Mouse (Mus musculus): ENCODE data around the gene Arhgef5. TPM values are rescaled to one million over a fixed set of nuclear protein-coding genes. Genes with fewer than 3 reads are reported as not detected.
"Not testable (repeated sequence)": the region's sequence is repeated elsewhere in the genome, so short reads cannot be mapped to it uniquely, and the experiment has no call there.

Arhgef5 gene
- 31.2 and 36.5 TPM in 2 replicates for polyA plus RNA-seq (2012; rRNA removed)

DNA sequence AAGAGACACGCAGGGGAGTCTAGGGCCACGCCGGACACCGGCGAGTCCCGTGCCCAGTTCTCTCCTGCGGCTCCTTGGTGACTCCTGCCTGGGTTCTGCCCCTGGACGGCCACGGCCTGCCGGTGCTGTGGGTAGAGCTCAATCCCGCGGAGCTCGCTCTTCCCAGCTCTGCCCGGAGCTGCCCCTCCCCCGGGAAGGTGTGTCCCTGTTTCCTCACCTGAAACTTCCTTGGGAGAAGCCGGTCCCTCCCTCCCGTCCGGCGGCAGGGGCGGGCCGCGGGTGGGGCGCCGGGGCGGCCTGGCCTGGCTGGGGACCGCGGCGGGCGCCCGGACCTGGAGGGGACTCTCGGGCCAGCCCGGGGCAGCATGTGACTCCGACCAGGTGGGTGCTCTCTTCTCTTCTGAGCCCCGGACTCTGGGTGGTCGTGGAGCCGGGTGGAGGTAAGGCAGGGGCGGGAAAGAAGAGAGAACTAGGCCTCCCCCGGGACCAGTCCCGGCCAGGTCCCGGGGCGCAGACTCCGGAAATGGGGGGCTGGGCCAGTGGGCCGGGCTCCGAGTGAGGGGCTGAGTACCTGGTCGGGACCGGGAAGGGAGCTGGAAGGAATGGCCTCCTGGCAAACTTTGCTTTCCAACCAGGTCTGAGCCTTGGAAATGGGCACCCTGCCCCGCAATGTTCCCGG, at the start of gene Arhgef5:
Arhgef5 (plus strand) TSS at position 220 of the 679 bp plus-strand sequence.
- no peak for DNase-seq (ENCODE audit: low read depth)

DNA sequence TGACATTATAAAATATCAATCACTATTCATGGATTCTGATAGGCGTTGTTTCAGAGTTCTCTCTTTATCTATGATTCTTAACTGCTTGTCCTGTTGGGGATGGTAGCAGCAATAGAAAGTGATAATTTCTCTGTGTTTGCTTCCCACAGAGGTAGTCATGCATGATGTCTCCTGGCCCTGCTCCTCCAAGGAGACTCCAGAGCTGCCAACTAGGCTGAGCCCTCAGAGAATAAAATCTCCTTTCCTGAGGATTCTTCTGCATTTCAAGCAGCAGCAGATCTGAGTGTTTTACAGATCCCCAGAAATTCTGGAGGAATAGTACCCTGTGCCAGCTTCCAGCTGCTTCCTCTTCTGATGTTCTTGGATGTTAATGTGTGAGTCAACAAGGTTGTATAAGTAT, 34.1 kb upstream of the Arhgef5 start, which contains the start of gene Olfr47:
Olfr47 (plus strand) TSS at position 275 of the 400 bp plus-strand sequence.
- not testable (repeated sequence) for DNase-seq (ENCODE audit: low read depth)

DNA sequence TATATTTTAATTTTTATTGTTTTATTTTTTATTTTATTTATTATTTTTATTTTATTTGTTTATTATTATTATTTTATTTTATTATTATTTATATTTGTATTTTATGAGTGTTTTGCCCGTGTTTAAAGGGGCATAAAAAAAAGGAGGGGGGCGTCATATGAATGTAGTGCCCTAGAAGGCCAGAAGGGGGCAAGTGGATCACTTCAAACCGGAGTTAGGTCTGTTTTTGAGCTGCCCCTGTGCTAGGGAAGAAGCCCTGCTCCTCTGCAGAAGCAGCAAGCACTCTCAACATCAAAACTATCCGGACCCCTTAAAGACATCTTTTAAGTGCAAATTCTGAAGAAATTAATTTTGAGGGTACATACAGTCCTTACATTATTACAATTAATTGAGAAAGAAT, 23.3 kb upstream of the Arhgef5 start:
- no peak for DNase-seq (ENCODE audit: low read depth)

DNA sequence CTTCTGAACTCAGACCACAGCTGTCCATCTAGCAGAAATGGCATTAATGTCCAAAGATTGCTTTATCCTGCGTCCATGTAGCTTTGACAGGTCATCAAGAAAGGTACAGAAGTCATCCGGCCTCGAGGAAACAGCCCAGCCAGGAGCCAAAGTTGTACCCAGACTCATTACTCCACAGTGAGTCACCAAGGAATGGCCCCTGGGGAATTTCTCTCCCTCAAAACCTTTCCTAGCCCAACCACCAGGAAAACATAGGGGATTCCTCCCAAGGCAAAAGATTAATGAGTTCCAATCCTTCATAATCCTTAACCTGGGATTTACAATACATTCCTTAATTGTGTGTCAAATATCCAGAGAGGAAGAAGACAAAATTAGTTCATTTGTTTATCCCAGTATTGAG, 18.0 kb upstream of the Arhgef5 start:
- DNase-seq (ENCODE audit: low read depth), result no peak

DNA sequence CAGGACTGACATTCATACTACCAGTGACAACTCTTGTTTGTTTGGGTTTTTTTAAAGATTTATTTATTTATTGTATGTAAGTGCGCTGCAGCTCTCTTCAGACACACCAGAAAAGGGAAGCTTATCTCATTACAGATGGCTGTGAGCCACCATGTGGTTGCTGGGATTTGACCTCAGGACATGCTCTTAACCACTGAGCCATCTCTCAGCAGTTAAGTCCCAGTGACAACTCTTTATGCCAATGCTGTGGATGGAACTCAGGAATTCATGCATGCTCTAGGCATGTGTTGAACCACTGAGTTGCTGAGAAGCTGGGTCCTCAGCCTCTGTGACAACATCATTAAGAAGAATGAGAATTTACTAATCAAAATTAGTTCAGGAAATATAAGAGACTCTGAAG, 12.4 kb upstream of the Arhgef5 start:
- DNase-seq (ENCODE audit: low read depth), result no peak

DNA sequence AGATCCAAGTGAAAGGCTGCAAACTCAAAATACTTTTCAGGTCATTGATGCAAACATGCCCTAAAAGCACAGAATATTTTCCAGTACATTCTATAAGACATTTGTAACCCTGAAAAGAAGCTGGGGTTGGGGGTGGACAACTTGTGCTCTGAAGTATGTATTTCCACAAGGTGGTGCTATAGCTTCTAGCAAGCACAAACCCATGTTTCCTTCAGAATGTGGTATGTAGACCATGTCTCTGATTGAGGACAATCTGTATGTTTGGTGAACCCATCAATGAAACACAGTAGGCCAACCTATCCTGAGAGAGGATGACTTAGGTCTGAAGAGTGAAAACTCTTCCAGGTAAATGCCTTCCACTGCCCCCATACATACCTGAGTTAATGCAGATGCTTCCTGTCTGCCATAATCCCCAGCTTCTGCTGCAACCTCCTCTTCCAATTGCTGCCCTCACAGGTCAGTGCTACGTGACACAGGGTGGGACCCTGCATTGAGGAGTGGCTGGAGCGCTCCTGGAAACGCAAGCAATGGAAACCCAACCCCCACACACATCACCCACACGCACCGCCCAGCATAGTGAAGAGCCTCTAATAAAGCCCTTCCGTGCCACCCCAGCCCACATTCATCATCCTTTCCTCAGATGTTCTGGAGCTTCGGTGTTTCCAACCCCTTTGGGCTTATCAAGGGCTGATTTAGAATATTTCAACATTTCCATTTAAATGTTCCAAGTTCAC, 11.0 kb upstream of the Arhgef5 start:
- no peak for DNase-seq (ENCODE audit: low read depth)

DNA sequence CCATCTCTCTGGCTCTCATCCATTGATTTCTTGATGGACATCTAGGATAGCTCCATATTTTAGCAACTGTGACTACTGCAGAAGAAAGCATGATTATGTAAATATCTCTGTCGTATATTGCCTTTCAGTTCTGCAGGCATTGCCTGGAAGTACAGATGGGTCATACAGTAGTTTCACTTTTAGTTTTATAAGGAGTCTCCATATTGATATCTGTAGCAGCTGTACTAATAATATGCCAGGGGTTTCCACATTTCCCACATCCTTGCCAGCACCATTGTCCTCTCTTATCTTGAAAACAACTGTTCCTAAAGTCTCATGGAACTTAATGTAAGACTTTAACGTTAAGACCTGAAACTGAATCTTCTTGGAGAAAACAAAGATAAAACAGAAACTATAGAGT, 4.6 kb upstream of the Arhgef5 start:
- DNase-seq (ENCODE audit: low read depth), result no peak

DNA sequence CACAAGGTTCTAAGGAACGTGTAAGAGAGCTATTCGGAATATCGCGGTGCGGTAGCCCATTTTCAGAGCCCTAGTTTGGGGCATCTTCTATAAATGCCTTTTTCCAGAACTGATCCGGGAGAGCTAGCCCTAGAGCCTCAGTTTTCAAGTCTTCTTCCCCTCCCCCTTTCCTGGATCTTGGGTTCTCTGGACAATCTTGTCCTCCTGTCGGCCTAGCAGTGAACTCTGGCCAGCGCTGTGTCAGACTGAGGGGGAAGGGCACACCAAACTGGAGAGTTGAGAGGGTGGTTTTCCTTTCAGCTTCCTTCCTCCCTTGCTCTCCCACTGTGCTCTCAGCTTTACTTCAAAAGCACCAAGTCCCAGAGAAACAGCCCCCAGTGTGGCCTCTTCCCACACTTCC, 974 bp downstream of the Arhgef5 start:
- no peak for DNase-seq (ENCODE audit: low read depth)

DNA sequence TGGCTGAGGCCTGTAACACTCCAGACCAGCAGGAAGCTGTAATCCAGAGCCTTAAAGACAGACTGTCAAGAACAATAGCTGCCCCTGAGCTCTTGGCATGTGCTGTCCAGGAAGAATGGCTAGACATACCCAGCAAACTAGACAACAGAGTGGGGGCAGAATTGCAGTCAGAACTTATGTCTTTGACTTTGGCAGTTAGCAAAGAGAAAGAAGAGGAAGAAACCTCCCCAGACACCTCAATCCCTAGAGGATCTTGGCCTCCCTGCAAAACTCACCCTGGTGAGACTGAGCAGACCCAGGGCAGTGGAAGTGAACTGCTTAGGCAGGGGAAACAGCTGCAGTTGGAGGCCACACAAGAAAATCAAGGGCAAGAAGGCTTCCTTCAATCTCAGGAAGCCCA, 7.2 kb downstream of the Arhgef5 start:
- no peak for DNase-seq (ENCODE audit: low read depth)

DNA sequence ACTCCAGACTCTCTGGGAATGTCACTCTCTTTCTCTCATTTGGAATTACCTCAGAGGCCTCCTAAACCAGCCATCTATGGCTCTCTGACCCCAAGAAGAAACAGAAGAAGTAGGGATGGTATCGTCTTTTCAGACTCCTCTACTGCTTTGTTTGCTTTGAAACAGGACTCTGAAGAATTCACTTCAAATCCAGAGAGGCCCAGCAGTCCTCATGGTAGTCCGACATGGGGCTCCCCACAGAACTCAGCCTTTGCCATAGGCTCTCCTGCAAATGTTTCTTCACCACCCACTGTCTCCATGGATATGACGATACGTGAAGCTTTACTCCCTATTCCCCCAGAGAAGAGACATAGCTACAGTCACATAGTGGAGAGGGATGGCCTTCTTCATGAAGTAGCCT, 8.7 kb downstream of the Arhgef5 start:
- DNase-seq (ENCODE audit: low read depth), result no peak

DNA sequence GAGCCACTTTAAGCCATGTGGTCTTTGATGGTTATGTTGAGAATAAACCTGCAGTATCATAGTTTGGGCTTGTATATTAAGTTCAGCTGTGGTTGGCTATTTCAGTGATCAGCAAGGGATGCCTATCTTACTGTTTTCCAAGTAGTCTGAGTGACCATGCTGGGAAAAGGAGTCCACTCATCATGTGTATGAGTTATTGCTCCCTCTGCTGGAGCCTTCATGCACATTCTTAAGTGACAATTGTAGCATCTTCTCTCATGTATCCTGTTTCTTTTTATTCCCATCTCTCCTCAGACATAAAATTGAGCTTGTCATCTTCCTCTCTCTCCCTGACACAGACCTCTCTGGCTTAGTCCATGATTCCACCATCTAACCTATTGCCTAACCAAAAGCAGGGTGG, 12.9 kb downstream of the Arhgef5 start:
- no peak for DNase-seq (ENCODE audit: low read depth)

DNA sequence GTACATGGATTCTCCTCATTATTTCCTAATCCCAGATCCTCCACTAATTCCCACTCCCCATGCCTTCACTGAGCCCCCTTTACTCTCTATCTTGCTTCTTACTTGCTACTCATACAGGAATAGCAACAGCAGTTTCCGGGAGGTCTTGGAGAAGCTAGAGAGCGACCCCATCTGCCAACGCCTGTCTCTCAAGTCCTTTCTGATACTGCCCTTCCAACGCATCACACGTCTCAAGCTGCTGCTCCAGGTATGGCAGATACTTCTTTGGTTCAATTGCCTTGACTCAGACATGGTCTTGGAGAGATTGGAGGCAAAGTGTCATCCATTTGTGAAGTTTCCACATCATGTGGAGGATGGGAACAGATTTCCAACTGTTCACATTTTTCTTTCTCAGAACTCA, 15.1 kb downstream of the Arhgef5 start:
- DNase-seq (ENCODE audit: low read depth), result no peak

DNA sequence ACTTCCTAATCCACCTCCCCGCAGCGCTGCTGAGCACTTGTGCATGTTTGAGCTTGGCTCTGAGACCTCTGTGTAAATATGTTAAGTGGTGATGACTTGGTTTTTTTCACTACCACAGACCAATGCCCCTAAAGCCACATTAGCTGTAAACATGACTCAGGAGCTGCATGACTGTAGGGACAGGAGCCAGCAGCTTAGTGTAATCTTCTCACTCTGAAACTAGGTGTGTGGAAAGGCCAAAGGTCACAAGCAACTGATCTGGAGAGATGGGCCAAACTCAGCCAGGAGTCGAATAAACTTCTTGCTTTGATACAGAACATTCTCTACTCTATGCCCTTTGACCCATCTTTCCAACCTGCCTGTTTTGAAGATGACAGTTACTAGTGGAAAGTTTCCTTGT, 26.7 kb downstream of the Arhgef5 start:
- peak; percentile 42 for DNase-seq (ENCODE audit: low read depth)

DNA sequence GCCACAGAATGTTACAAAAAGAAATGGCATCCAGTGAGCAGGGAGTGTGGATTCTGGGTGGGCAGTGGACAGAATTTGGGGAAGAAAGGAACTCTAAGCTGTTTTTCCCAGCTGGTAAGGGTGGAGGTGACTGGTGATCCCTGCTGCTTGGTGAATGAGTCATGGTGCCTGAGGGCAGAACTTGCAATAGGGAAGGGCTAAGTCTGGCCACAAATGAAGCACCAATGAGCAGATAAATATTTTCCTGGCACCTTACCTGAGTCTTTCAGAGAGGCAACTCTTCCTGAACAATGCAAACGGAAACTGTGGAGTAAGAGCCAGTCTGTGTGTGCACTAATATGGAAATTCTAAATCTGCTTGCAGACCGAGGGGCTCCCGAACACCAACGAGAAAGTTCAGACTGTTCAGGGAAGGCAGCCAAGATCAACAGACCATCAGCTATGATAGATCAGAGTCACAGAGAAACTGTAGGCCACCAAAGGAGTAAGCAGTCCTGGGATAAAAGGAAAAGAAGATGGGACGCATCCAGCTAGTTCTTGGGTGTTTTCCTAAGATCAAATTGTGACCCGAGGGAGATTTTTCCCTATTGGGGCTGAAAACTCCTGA, 27.2 kb downstream of the Arhgef5 start:
- peak; percentile 74 for DNase-seq (ENCODE audit: low read depth)

DNA sequence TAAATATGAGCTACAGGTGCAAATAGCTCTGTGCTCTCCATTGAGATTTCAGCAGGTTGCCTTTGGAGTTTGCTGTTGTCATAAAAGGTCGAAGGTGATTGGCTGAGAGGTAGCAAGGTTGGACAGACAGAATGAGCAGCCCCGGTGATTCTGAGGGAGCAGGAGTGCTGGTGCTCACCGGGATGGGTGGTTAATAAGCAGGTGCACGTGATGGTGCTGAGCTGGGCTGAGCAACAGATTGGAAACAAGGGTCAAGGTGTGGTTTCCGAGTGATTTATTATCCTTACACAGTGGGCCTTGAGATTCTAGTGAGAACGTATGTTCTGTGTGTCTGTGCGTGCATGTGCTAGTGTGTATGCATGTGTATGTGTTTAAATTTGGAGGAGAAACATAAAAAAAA, 27.8 kb downstream of the Arhgef5 start:
- DNase-seq (ENCODE audit: low read depth), result no peak

DNA sequence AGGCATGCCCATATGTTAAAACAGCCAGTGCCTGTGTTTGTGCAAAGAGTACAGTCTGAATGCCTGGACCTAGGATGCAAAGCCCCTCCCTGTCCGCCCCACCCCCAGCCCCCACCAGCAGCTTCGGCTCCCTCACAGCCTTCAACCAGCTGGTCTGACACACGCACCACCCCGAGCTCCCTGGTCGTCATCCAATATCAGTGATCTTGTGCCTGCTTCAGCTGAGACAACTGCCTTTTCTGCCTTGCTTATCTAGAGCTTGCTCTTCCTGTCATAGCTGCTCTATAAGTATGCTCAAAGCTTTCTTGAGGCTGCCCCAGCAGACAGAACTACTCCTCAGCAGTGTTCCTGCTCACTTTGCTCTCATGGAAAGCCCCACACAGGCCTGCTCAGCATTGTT, 30.5 kb downstream of the Arhgef5 start:
- no peak for DNase-seq (ENCODE audit: low read depth)

DNA sequence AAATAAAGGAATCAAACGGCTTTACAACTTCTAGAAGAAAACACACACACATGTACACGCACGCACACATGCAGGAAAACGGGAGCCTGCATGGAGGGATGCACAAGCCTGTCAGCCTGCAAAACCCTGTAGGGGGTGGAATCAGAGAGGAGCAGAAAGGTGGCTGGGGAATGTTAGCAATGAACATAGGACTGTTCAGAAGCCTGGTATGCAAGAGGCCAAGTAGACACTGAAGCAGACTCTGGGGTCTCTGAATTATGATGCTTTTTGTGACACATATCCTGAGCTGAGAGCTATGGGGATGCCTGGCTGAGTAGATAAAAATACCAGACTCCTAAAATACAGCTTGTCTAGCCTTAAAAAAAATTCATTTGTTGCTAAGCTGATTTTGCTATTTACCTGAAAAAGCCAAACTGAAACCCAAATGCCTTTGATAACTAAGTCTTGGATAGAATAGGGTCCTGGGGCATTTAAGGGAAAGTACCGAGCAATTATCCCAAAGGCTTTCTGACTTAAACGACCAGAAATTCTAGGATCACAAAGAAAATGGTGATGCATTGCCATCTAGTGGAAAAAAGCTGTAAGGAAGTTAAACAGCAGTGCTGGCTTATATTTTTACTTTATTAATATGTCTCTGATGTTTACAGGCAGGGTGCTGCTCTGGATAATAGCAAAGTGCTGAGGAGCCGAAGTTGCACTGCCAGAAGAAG, 31.6 kb downstream of the Arhgef5 start:
- no peak for DNase-seq (ENCODE audit: low read depth)

DNA sequence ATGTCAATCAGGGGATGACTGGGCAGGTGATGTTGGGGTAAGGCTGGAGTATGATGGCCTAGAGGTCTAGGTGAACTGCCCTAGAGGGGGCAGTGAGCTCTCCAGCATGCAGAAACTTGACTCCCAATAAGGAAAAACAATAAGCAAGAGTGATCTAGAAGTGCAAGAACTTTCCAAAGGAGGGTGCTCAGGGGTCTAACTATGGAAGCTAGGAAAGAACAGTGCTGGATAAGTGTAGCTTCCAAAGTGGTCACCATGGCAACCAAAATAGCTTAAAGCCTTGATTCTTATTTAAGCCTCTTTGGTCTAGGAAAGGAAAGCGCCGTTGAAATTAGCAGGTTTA, 32.1 kb downstream of the Arhgef5 start:
- DNase-seq (ENCODE audit: low read depth), result no peak

DNA sequence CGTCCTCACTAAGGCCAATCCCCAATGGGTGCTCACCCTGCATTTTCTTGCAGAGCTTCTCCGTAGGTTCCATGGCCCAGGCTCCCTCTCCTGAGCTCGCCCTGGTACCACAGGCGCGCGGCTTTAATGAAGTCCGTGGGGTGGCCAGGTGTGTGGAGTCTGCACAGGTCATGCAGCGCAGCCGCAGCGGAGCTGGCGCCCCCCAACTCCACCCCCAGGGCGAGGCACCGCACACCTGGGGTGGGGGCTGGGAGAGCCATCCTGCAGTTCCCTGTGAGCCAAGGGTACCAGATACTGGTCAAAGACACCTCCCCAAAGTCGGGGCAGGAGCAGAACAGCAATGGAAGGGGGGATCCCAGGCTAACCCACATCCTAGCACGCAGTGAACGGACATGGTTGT, 44.1 kb downstream of the Arhgef5 start, which contains the start of gene Nobox:
Nobox (minus strand) TSS at position 101 of the 400 bp plus-strand sequence.
- DNase-seq (ENCODE audit: low read depth), result no peak

DNA sequence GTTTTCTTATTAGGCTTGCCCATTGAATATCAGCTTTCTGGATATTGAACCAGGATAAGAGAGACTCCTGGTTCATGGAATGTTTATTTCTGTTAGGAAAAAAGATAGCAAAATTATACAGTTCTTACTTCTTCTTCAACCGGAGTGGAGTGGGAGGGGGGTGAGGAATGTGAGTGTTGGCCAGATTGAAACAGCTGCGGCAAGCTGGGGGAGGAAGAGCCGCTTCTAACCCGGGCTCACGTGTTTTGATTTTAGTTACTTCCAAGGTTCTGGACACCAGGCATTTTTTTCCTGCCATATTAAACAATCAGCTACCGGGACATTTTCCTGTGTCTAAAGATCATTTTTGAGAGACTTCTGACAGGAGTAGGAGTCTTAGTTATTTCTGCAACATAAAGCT, 44.7 kb downstream of the Arhgef5 start:
- no peak for DNase-seq (ENCODE audit: low read depth)

DNA sequence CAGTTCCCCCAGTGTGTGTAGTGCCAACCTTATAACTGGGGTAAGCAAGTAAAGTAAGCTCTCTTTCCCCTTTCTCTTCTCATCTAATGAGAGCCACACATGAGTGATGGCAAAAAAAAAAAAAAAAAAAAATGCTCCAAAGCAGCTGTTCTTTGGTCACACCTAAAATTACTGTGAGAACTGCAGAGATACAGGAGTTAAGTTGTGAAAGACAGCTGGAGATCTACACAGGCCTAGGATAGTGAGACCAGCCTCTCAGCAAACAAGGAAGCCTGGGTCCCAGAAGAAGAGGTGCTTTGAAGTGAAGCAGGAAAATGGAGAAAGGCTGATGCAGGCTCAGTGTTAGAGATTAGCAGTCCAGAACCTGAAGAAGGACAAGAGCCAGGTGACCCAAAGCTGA, 47.2 kb downstream of the Arhgef5 start:
- no peak for DNase-seq (ENCODE audit: low read depth)

DNA sequence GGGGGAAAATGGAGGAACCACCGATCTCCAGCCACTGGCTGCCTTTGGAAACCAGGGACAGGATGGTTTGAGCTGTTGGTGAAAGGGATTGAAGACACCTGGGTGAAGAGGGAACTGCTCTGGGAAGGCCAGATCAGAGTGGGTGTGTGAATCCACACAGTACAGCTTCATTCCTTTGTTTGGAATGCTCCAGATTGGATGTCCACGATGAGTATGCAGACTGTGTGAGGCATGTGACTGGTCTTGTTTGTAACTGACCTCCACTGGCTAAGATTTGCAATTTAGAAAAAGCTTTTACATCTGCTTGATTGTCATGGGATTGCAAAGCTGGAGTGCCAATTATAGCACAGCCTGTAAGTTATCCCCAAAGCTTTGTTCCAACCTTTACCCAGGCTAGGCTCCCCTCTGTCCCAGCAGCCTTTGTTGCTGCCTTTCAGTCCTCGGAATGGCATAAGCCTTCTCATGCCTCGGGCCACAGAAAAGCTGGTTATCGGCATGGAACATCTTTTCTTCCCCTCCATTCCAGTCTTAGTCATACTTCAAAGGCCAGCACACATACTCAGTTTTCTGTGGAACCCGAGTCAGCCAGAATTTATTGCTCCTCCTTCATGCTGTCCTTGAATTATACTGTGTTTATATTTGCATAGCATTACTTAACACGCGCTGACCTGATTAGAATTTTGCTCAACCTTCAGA, 47.7 kb downstream of the Arhgef5 start:
- no peak for DNase-seq (ENCODE audit: low read depth)
